Mouse (Mus musculus) cerebellum, adult 2 months (tissue): Measurements from ENCODE around the gene Tmem37. TPM values are rescaled to one million over a fixed set of nuclear protein-coding genes. Genes with fewer than 3 reads are reported as not detected.

Experiments used
- DNase-seq, 2 experiments: peaks; one replicate each; pipeline ENCODE4 v3.0.0; 2021
- H3K27ac ChIP-seq: fragments of 200-500 bp; 2 replicates; pipeline ENCODE4 v1.5.1; 2012; ENCODE audit warnings: low read length, control low read depth, inconsistent platforms; ENCODE audit not compliant: insufficient read depth
- H3K27me3 ChIP-seq: fragments of 200-500 bp; 2 replicates; pipeline ENCODE4 v1.6.1; 2012; ENCODE audit warnings: inconsistent platforms, mild to moderate bottlenecking, low read length, moderate library complexity; ENCODE audit not compliant: control insufficient read depth, insufficient read depth
- H3K4me1 ChIP-seq: fragments of 200-500 bp; 2 replicates; pipeline ENCODE4 v1.6.1; 2011; ENCODE audit warnings: low read length; ENCODE audit not compliant: control insufficient read depth, insufficient read depth
- H3K4me3 ChIP-seq: fragments of 200-500 bp; replicated peaks from 2 replicates; pipeline ENCODE3; 2011; ENCODE audit warnings: mild to moderate bottlenecking, low read depth, low read length, control low read depth; ENCODE audit not compliant: insufficient read depth
- CTCF ChIP-seq: fragments of 200-500 bp; IDR thresholded peaks from 2 replicates; pipeline ENCODE4 v1.5.1; 2011; ENCODE audit warnings: low read depth, mild to moderate bottlenecking, control low read depth, low read length, moderate library complexity, borderline replicate concordance; ENCODE audit not compliant: insufficient read depth
- POLR2A ChIP-seq: fragments of 200-500 bp; IDR thresholded peaks from 2 replicates; pipeline ENCODE4 v1.6.1; 2011; ENCODE audit warnings: low read length, control low read depth, borderline replicate concordance; ENCODE audit not compliant: insufficient read depth
- WGBS: fragments of 180-500 bp; shearing (Covaris S2); methylation state at CpG from one replicate; pipeline ENCODE4 v1.1.7; 2018; 5-methylcytosine and 5-hydroxymethylcytosine counted together
- polyA plus RNA-seq: library from polyadenylated mRNA; depleted of rRNA; stranded (reverse); fragments of >200 nt; gene quantifications from 2 replicates; pipeline ENCODE4 v1.2.3, GENCODE M21; 2012

Tmem37 gene
- polyA plus RNA-seq, 1 experiment, result 1.3 TPM

DNA sequence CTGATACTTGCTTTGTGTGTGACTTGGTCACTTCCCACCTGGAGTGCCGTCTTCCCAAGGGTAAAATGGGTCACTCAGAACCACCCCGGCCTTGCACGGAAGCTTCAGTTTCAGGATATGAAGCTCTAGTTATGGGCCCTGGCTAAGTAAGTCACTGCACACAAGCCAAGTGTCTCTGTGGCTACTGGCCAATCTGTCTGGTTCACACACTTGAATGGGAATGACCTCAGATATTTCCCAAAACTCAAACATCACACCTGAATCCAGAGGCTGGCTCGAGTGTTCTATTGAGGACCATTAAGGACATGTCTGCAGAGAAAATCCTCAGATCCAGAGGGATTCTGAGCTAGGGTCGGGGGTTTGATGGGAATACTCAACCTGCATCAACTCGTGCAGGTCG is 11.6 kb downstream of the Tmem37 start:
- no peaks in the 10 kb centered on the region for H3K4me1 ChIP-seq
- no peak overlapping the region for H3K27ac ChIP-seq
- no peak for DNase-seq
- H3K4me3 ChIP-seq, result no peak overlapping the region
- H3K27me3 ChIP-seq, result no peaks in the 10 kb centered on the region
- no peak for TF ChIP-seq CTCF
- TF ChIP-seq POLR2A, result no peak
- 89% methylated on average over 7 of the region's 7 CpGs for WGBS

DNA sequence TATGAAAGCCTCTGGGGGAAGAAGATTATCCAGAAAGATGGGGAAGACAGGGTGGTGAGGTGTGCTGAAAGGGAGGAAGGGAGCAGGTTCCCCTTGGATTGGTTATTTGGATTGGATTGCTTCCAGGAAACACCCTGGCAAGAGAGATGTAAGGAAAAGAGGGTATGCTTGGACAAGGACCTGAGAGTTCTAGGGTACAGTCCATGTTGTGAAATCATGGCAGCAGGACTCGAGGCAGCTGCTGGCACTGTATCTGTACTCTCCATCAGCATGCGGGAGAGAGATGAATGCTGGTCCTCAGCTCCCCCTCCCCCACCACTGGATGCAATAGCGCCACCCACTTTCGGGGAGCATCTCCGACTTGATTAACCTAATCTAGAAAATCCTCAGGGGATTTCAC is 13.2 kb downstream of the Tmem37 start:
- Histone ChIP-seq H3K4me1 (peaks cover 3% of the 10 kb centered on the region; the same call in 1 of the 2 replicates), H3K27ac (no peak overlapping the region), H3K4me3 (no peak overlapping the region), H3K27me3 (no peaks in the 10 kb centered on the region)
- no peak for TF ChIP-seq POLR2A
- TF ChIP-seq CTCF, result no peak
- no peak for DNase-seq
- WGBS, result 69% methylated on average over 5 of the region's 5 CpGs

DNA sequence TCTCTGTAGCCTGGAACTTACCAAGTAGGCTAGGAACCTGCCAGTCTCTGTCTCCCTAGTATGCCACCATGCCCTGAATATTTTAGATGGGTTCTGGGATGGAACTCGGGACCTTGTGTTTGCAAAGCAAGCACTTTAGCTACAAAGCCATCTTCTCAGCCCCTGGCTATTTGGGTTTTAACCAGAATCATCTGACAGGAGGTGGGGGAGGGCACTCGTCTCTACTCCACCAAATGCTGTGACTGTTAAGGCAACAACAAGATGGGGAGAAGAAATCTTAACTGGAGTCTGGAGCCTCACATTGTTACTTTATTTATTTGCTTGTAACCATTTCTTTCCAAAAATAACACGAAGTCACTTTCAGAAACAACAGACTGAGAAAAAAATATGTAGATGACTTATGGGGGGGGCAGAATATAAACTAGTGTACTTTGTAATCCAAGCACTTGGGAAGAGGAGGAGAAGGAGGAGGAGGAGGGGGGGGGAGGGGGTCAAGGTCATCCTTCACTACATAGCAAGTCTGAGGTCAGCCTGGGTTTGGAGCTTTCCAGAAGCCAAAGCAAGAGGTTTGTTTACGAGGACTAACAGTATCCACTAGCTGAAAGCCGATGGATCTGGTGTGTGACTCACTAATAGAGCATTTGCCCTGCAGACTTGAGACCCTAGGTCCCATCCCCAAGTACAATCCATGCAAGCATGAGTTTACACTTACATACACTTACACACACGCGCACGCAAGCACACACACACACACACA is 16.0 kb downstream of the Tmem37 start:
- Histone ChIP-seq H3K4me1 (peaks cover 3% of the 10 kb centered on the region; the same call in 1 of the 2 replicates), H3K27me3 (no peaks in the 10 kb centered on the region), H3K4me3 (no peak overlapping the region), H3K27ac (no peak overlapping the region)
- 90% methylated on average over 8 of the region's 8 CpGs for WGBS
- TF ChIP-seq CTCF (no peak), POLR2A (no peak)
- DNase-seq, result no peak

DNA sequence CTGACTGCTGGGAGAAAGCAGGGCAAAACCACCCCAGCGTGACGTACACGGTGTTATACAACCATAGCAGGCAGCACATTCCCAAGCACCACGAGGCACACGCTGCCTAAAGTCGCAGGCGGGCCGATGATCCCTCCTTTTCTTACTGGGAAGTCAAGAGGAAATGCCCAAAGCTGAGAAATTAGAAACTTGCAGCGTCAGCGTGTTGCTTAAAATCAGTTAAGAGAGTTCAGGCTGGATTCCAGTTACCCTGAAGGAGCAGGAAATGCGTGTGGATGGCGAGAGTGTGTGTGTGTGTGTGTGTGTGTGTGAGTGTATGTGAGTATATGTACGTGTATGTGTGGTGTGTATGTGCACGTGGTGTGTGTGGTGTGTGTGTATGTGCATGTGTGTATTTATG is 16.8 kb downstream of the Tmem37 start:
- no peaks in the 10 kb centered on the region for H3K27me3 ChIP-seq
- no peak overlapping the region for H3K4me3 ChIP-seq
- H3K27ac ChIP-seq, result no peak overlapping the region
- WGBS, result 78% methylated on average over 14 of the region's 14 CpGs
- TF ChIP-seq POLR2A, result no peak
- TF ChIP-seq CTCF, result no peak
- no peak for DNase-seq
- H3K4me1 ChIP-seq, result peaks cover 3% of the 10 kb centered on the region; the same call in 1 of the 2 replicates

DNA sequence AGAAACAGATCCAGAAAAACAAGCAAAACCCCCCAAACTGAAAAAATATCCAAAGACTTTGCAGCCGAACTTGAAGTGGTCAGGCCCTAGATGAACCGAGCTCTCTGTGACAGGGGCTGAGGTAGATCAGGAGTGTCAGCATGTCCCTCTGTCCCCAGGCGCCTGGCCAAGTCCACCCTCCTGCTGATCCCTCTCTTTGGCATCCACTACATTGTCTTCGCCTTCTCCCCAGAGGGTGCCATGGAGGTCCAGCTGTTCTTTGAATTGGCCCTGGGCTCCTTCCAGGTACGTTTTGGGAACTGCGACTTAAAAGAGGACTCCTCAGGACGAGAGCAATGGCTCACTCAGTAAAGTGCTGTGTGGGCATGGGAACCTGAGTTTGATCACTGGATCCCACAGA is 17.6 kb downstream of the Tmem37 start:
- peak; percentile 58 to 70 for DNase-seq
- TF ChIP-seq POLR2A, result no peak
- no peak for TF ChIP-seq CTCF
- H3K27me3 ChIP-seq, result no peaks in the 10 kb centered on the region
- H3K27ac ChIP-seq, result no peak overlapping the region
- WGBS, result 11% methylated on average over 7 of the region's 7 CpGs
- peaks cover 3% of the 10 kb centered on the region; the same call in 1 of the 2 replicates for H3K4me1 ChIP-seq
- no peak overlapping the region for H3K4me3 ChIP-seq

DNA sequence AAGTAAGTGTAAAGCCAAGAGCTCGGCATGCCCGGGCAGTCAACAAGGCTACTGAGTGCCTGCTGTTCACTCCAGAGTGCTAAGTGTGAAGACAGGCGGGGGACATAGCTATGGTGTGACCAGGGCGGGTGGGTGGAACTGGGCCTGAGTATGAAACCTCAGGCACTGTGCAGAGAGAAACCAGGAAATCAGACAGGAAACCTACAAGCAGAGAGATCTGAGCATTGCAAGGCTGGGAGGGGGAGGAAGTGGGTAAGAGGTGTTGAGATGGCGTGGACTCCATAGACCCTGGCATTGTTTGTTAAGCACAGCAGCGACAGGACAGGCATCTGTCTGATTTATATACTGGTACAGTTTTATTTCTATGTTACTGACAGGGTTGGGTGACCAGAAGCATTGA is 18.4 kb downstream of the Tmem37 start:
- no peak for DNase-seq
- Histone ChIP-seq H3K4me3 (no peak overlapping the region), H3K27me3 (no peaks in the 10 kb centered on the region), H3K27ac (no peak overlapping the region), H3K4me1 (peaks cover 3% of the 10 kb centered on the region; the same call in 1 of the 2 replicates)
- 94% methylated on average over 6 of the region's 6 CpGs for WGBS
- no peak for TF ChIP-seq CTCF

DNA sequence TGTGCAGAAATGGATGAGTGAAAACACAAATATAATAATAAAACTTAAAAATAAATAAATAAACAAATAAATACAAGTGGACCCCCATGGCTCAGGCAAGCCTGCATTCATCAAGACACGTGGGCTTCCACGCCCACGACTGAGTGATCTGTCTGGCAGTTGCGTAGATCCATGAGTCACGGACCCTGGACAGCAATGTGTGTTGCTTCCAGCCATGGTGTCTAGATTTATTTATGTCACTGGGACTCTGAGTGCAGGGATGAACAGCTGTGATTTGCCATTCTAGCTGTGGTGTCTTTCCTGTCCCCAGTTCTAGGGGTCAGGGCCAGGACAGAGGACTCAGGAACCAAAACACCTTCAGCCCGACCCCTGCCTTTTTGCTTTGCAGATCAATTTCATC is 18.9 kb downstream of the Tmem37 start:
- peaks cover 3% of the 10 kb centered on the region; the same call in 1 of the 2 replicates for H3K4me1 ChIP-seq
- H3K4me3 ChIP-seq, result no peak overlapping the region
- no peak for DNase-seq
- no peak overlapping the region for H3K27ac ChIP-seq
- TF ChIP-seq POLR2A, result no peak
- TF ChIP-seq CTCF, result no peak
- H3K27me3 ChIP-seq, result no peaks in the 10 kb centered on the region
- WGBS, result 93% methylated on average over 6 of the region's 6 CpGs

DNA sequence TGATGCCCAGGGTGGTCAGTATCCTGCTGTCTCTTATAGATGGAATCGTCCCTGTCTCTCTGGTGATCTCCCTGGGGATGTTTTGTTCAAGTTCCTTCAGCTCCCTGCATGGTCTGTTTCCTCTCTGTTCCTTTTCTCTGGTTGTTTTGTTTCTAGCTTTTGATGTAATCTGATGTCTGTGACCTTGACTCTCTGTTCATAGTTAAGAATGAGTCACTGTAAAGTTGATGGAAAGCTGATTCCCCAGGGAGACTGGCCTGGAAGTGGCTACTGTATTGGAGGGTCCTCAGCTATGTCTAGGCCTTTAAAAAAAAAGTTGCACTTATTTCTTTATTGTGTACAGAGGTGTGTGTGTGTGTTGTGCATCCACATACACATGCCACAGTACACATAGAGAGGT is 22.8 kb downstream of the Tmem37 start:
- H3K27me3 ChIP-seq, result no peaks in the 10 kb centered on the region
- H3K4me3 ChIP-seq, result no peak overlapping the region
- no peak overlapping the region for H3K27ac ChIP-seq
- TF ChIP-seq CTCF, result no peak
- no peak for TF ChIP-seq POLR2A
- DNase-seq, result no peak
- H3K4me1 ChIP-seq, result no peaks in the 10 kb centered on the region
- 35% methylated on average over 1 of the region's 1 CpGs for WGBS

DNA sequence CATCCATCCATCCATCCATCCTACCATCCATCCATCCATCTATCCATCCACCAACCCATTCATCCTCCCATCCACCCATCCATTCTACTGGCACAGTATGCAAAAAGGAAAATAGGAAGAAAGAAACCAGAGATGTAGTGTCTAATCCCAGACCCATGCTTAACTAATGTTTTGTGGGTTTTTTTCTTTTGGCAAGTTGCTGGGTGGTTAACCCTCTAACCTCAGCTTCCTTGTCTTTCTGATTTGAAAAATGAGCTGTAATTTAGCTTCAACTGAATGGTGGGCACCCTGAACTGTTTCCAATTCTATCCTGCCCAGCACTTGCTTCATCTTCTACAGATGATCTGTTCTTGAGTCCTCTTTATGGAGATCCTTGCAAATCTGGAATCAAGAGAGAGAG is 26.5 kb downstream of the Tmem37 start:
- no peak for TF ChIP-seq CTCF
- no peak for TF ChIP-seq POLR2A
- Histone ChIP-seq H3K27me3 (no peaks in the 10 kb centered on the region), H3K4me3 (no peak overlapping the region), H3K27ac (no peak overlapping the region), H3K4me1 (no peaks in the 10 kb centered on the region)
- DNase-seq, result no peak
